Mouse (Mus musculus) adipocyte (in vitro differentiated cells): ENCODE measurements around the gene Dst.

Experiments
- DNase-seq: peaks from one replicate; pipeline ENCODE4 v3.0.0-alpha.2; 2016; ENCODE audit warnings: low spot score

The Dst gene

GRCm38 (mm10) chr1:34178022-34178727 is 270.1 kb downstream of the Dst start:
- no peak for DNase-seq

GRCm38 (mm10) chr1:34179756-34180155 is 271.7 kb downstream of the Dst start:
- DNase-seq, result no peak

GRCm38 (mm10) chr1:34182406-34183249 is 274.6 kb downstream of the Dst start:
- no peak for DNase-seq

GRCm38 (mm10) chr1:34183250-34183926 is 275.4 kb downstream of the Dst start:
- no peak for DNase-seq

- DNase-seq, result no peak
These were observed 276.2 kb downstream of the Dst start for GRCm38 (mm10) chr1:34184266-34184665.

- DNase-seq, result no peak
These were observed 278.0 kb downstream of the Dst start for GRCm38 (mm10) chr1:34186033-34186432.

GRCm38 (mm10) chr1:34187501-34187900 is 279.5 kb downstream of the Dst start:
- DNase-seq, result no peak

GRCm38 (mm10) chr1:34188721-34189236 is 280.8 kb downstream of the Dst start:
- DNase-seq, result no peak

GRCm38 (mm10) chr1:34189318-34189717 is 281.3 kb downstream of the Dst start:
- DNase-seq, result no peak

GRCm38 (mm10) chr1:34189970-34190369 is 281.9 kb downstream of the Dst start:
- DNase-seq, result peak; percentile 57

GRCm38 (mm10) chr1:34192174-34192573 is 284.1 kb downstream of the Dst start:
- no peak for DNase-seq

GRCm38 (mm10) chr1:34200791-34201190 is 292.8 kb downstream of the Dst start:
- no peak for DNase-seq

- DNase-seq, result peak; percentile 71
These were observed 293.5 kb downstream of the Dst start for GRCm38 (mm10) chr1:34201483-34201882.

GRCm38 (mm10) chr1:34211704-34212103 is 303.7 kb downstream of the Dst start:
- DNase-seq, result no peak

GRCm38 (mm10) chr1:34216456-34216855 is 308.4 kb downstream of the Dst start:
- no peak for DNase-seq

GRCm38 (mm10) chr1:34218323-34218722 is 310.3 kb downstream of the Dst start:
- DNase-seq, result peak; percentile 80

- no peak for DNase-seq
These were observed 310.8 kb downstream of the Dst start for GRCm38 (mm10) chr1:34218801-34219200.

GRCm38 (mm10) chr1:34220094-34220601 is 312.1 kb downstream of the Dst start:
- no peak for DNase-seq

GRCm38 (mm10) chr1:34223866-34224265 is 315.8 kb downstream of the Dst start:
- no peak for DNase-seq

- DNase-seq, result no peak
These were observed 319.7 kb downstream of the Dst start for GRCm38 (mm10) chr1:34227676-34228075.

GRCm38 (mm10) chr1:34231041-34231440 is 323.0 kb downstream of the Dst start:
- no peak for DNase-seq

GRCm38 (mm10) chr1:34236254-34236723 is 328.3 kb downstream of the Dst start:
- DNase-seq, result peak; percentile 76
